Mouse (Mus musculus) yolk sac, embryonic 10.5 days (tissue): ENCODE measurements around the gene Chuk.

ENCODE experiments used
- DNase-seq: peaks from one replicate; pipeline ENCODE4 v3.0.0-alpha.2; 2017; ENCODE audit warnings: low spot score

Chuk gene

GRCm38 (mm10) chr19:44042121-44042520, 65.2 kb downstream of the Chuk start:
- DNase-seq, result no peak

GRCm38 (mm10) chr19:44033396-44033795, 73.9 kb downstream of the Chuk start:
- DNase-seq, result no peak

GRCm38 (mm10) chr19:44032046-44032744, 75.1 kb downstream of the Chuk start:
- DNase-seq, result peak; percentile 74

GRCm38 (mm10) chr19:44030024-44030423, 77.3 kb downstream of the Chuk start:
- no peak for DNase-seq

- no peak for DNase-seq
Observed at GRCm38 (mm10) chr19:44028972-44029371, 78.3 kb downstream of the Chuk start, which contains the start of gene Cyp2c23. Gene Cyp2c23, minus strand, starts transcription at chr19:44029208.

- no peak for DNase-seq
Observed at GRCm38 (mm10) chr19:44026956-44027530, 80.2 kb downstream of the Chuk start.

- peak; percentile 56 for DNase-seq
Observed at GRCm38 (mm10) chr19:44024921-44025585, 82.2 kb downstream of the Chuk start.
